Mouse (Mus musculus) megakaryocyte, embryonic 14.5 days (primary cell): ENCODE data around the gene Prdm1.

Source experiments
- FLI1 ChIP-seq: IDR thresholded peaks from 2 replicates; pipeline ENCODE4 v1.6.1; 2012; ENCODE audit warnings: low read length, inconsistent platforms, mixed read lengths
- GATA1 ChIP-seq: IDR thresholded peaks from 3 replicates; pipeline ENCODE4 v1.6.1; 2012; ENCODE audit warnings: mixed read lengths, low read length, inconsistent platforms, borderline replicate concordance

GRCm38 (mm10) chr10:44538137-44538536 lies 9.8 kb upstream of the Prdm1 start:
- no peak for TF ChIP-seq GATA1
- no peak for TF ChIP-seq FLI1
